Mouse (Mus musculus) cerebellum, adult 18-20 months (tissue): Measurements from ENCODE around the gene Bmpr1a.

ENCODE experiments used
- DNase-seq, 2 experiments: peaks; one replicate each; pipeline ENCODE4 v3.0.0; 2021

Bmpr1a gene

DNA sequence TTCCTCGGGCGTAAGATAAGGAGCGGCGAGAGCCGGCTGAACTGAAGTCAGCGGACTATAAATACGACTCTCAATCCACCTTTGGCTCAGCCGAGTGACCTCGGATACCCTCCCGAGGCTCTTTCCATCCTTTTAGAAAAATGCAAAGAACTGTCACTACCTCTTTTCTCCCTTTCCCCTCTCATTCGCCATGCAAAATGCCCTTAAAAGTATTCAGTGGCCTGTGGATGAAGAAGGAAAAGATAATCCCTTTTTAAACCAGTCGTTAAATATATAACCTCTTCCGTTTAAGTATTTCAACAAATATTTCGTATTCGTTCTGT lies at the start of gene Bmpr1a:
Bmpr1a (minus strand) TSS at position 17 of the 323 bp plus-strand sequence.
- no peak for DNase-seq

- DNase-seq, result no peak
These were observed 49.1 kb upstream of the Bmpr1a start for GRCm38 (mm10) chr14:34552226-34552625.

DNA sequence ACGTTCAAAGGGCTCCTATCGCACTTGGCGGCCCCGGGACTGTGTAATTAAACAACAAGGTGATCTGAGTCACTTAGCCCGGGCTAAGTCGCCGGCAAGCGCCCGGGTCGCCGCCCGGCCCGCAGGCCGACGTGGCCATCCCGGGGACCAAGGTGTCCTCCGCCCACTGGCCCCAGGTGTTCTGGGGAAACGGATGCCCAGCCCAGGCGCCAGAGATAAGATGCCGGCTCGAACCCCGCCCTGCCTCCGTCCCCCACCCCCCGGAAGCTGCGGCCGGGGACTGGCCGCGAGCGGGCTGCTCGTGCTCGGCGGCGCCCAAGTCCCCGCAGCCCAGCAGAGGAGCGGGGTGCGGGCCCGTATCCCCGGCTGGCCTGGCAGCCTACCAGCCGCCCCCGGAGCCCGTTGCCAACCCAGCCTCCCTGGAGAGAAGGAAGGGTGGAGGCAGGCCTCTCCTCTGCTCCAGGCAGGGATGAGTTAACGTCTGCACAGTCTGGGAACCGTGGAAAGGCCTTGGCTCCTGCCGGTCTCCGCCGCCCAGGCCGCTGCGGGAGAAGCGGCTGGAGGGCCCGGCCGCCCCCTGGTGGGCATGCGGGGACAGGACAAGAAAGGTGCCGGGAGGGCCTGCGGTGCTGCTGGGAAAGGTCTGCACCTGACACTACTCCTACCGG lies 46.0 kb upstream of the Bmpr1a start:
- DNase-seq, result peak; percentile 85 to 92

DNA sequence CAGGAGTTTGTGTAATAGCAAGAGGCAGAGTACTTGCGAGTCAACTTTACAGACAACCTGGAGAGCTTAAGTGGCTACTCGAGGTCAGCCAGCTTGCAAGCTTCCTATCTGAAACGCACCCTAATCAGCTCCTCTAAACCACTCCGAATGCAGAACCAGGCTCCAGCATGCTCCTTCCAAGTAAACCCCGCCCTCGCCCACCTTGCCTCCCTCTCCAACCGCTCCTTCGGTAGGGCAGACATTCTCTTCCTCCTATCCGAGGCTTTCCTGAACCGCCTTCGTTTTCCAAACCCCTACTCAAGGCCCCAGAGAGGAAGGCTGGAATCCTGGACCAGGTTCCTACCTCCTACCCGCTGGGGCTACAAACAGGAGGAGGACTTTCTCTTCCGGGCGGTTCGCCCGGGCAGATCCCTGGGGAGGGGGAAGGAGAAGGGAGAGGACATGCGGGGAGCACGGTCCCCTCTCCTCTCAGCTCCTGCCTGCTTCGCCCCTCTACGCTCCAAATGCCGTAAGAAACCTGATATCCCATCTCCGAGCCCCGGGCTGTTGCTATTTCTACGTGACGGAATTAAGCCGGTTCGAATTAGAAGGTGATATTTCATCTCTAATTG lies 45.4 kb upstream of the Bmpr1a start:
- DNase-seq, result peak; percentile 64 to 69

- DNase-seq, result no peak
These were observed 41.4 kb upstream of the Bmpr1a start for GRCm38 (mm10) chr14:34544545-34544944.

DNA sequence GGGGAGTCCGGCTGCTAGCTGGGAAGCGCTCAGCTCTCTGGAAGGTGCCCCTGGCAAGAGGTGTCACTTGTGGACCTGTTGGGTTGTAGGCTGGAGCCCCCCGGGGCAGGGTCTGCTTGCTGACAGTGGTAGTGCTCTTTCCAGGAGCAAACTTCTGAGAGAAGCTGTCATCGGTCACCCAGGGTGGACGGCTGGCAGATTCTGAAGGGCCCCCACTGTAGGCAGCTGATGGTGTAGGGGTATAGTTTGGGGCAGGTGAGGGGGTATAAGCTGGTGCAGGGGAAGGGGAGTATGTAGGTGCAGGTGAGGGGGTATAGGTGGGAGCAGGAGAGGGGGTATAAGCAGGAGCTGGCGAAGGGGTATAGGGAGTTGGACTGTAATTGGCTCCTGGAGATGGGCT lies 40.9 kb upstream of the Bmpr1a start:
- DNase-seq, result no peak

- DNase-seq, result no peak
These were observed 40.5 kb upstream of the Bmpr1a start for GRCm38 (mm10) chr14:34543596-34543995.

DNA sequence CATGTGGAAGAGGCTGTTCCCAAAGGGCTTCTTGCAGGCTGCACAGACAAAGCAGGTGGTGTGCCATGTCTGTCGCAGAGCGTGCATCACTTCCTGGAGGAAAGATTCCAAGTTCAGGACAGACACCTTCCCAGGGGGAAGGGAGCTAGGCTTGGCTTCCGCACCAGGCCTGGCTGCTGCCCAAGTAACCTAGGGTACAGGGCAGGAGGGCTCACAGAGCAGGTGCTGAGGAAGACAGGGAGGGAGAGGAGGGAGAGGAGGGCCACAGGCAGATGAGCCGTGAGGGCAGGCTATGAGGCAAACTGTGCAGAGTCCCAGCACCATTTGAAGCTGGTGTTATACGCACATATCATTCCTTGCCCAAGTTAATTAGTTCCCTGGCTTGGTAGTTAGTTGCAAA lies 38.8 kb upstream of the Bmpr1a start:
- DNase-seq, result no peak

GRCm38 (mm10) chr14:34540685-34541162 lies 37.6 kb upstream of the Bmpr1a start:
- DNase-seq, result no peak

DNA sequence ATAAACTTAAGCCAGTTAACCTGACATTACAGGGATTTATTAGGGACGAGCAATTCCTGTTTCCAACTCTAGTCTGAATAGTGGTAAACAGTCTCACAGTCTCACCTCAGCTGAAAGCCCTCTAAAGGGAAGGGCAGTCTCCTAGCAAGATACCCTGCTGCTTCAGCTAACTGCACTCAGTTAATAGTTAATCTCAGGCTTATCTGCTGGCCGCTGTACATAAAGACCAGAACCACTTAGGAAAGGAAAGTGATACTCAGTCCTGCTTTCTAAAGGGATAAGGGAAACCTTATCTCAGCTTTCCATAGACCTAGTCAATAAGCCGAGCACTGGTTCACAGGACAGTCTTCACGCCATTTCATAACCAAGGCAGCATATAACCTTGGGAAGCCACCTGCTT lies 32.7 kb upstream of the Bmpr1a start:
- DNase-seq, result no peak

DNA sequence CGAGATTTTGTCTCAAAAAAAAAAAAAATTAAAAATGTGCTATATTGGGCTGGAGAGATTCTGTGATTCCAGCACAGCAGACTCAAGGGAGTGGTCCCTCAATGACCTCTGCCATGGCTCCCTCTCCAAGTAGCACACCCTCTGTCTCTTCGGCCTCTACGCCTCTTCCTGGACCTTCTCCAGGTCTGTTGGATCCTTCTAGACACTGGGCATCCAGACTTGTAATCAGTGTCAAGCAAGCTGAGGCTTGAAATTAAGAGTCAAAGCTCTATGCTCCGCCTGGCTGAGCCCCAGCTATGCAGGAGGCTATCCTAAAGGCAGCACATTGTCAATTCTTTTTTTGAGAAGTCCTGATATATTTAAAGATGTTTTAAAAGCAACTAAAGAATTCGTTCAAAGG lies 30.4 kb upstream of the Bmpr1a start:
- no peak for DNase-seq

DNA sequence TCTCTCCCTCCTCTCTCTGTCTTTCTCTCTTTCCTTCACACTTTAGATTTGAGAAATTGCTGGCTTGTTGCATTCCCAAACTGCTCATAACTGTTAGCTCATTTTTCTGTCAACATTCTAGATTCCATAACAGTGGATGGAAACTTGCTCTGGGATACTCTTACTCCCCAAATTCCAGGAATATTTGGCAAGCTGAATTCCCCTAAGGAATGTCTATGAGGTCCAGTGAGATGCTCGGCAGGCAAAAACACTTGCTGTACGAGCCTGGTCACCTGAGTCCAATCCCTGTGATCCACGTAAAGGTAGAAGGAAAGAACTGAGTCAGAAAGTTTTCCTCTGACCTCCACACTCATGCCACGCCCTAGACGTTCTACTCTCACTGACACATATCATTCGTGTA lies 29.4 kb upstream of the Bmpr1a start:
- DNase-seq, result no peak

GRCm38 (mm10) chr14:34528804-34529203 lies 25.7 kb upstream of the Bmpr1a start:
- DNase-seq, result no peak

DNA sequence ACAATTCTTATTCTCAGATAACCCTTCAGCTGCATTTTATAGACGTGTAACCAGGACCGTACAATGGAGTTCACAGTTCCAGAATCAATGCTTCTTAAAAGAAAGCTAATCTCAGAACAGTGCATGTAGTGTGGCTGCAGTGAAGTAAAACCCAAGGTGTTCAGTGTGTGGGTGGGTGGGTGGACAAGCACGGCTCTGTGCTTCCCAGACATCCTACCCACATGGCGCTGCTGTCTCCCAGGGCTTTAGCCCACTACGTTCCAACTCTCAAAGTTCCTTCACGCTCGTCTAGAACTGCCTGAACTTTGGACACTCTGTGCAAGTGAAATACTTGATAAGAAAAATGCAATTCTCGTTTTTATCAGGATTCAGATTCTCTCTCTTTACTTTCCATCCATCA lies 19.6 kb upstream of the Bmpr1a start, which contains the start of gene 9230112D13Rik:
9230112D13Rik (minus strand) TSS at position 101 of the 400 bp plus-strand sequence.
- DNase-seq, result no peak

- DNase-seq, result no peak
These were observed 14.9 kb upstream of the Bmpr1a start for GRCm38 (mm10) chr14:34517959-34518544.

GRCm38 (mm10) chr14:34516960-34517577 lies 13.9 kb upstream of the Bmpr1a start:
- DNase-seq, result no peak

GRCm38 (mm10) chr14:34515860-34516259 lies 12.7 kb upstream of the Bmpr1a start:
- DNase-seq, result no peak

DNA sequence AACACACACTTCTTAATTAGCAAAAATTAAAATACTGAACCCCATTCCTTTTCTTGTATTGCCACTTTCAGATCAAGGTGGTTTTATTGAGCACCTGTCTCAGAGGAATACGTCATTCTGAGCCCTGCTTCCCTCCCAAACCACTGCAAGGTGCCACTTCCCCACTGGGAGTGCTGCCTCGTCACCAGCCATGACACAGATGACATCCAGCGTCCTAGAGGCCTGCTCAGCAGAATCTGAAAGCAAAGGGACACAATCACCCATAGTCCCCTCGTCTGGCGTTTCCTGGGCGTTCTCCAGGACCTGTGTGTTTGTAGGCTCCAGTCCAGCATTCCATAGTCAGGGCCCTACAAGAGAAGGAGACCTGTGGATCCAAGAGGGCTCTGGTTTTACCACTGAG lies 11.0 kb upstream of the Bmpr1a start:
- DNase-seq, result no peak

- no peak for DNase-seq
These were observed 9.5 kb upstream of the Bmpr1a start for GRCm38 (mm10) chr14:34512602-34513001.

DNA sequence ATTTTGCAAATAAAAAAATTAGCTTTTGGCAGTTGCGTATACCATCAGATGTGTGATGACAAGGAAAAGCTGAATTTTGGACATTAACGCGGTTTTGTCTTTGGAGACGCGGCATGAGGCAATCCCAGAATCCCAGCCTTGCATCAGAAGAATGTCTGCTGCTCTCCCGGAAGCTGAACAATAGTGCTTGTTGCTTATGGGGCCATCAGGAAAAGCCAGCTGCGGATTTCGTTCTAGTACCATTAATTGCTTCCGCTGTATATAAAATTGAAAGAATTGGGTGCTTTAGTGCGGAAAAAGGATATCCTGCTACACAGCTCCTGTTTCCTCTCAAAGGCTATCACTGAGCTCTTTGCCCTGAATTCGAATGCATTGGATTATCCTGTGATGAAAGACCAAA lies 8.8 kb upstream of the Bmpr1a start:
- DNase-seq, result no peak

- no peak for DNase-seq
These were observed 5.8 kb upstream of the Bmpr1a start for GRCm38 (mm10) chr14:34508842-34509439.

DNA sequence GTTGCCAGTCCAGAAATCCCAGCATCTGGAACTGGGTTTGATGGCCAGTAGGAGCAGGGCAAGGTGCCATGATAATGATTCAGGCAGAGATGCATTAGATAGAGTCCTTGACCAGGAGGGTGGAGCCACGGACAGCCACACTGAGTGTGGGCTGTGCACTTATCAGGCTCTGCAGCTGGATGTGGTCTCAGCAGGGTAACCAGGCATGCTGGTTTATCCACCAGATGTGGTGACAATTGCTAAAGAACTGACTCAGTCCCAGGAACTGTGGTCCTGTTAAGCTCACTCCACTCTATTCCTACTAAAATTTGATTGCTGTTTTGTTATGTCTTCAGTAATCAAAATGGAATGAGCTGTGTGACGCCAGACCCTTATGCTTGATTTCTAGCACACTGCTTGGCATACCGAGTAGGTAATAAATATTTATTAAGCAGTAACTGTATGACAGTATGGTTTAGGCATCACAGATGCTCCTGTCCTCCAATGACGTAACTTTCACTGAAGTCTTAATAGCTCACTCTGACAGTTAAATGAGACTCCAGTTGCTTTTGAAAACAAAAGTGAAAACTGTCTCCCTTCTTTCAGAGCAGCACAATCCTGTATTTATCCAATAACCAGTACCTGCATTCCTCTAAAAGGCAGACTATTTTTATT lies 5.2 kb upstream of the Bmpr1a start:
- DNase-seq, result no peak

DNA sequence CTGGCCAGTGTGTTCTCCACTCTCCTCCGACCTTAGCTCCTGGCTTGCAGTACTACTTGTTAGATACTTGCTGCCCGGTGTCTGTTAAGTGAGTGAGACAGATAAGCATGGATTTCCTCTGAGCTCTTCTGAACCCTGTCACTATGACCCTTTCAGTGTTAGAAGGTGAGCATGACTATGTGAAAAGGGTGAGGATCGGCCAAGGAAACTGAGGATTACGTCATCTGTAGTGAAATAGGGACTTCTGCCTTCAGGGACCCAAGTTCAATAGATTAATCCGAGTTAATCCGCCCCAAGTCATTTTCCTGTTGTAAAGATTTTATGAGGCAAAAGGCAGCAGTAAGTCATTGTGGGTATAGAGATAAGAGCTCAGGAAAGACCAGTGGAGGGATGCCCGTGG lies 2.2 kb upstream of the Bmpr1a start:
- no peak for DNase-seq
